Mouse (Mus musculus) liver, embryonic 14.5 days (tissue): ENCODE data around the gene Atg9b.

Experiments
- CTCF ChIP-seq: IDR thresholded peaks from 2 replicates; pipeline ENCODE4 v1.5.1; 2016; ENCODE audit warnings: antibody characterized with exemption, low read depth, control low read depth
- EP300 ChIP-seq: IDR thresholded peaks from 2 replicates; pipeline ENCODE4 v1.6.1; 2016; ENCODE audit warnings: antibody characterized with exemption, low read depth

DNA sequence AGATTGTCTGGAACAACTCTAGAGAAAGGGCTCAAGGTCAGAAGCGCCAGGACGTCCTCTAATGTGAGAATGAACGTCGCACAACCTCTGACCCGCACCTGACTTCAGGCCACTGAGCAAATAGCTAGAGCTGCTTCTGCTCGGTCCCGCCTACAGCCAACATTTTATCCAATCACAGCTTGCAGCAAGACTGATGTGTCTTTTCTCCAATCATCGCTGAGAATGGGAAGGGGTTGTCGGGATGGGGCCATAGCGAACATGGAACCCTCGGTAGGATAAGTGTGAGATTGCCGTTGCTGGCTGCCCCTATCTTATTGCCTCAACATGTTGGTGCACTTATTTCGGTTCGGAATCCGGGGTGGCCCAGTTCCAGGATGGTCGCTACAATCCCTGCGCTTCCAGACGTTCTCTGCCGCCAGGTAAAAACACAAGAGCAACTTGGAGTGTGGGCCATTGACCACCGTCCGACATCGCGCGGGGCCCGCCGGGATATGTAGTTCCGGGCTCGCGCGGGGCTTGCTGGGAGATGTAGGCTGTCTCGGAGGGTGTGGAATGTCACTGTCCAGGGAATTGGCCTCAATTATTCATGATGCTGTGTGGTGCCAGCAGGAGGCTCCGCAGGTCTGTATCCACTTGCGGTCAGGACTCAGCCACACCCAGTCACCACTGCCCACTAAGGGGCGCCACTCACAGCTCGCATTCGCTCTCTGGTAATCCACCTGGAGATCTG, 2.4 kb upstream of the Atg9b start:
- peak; percentile 85 for TF ChIP-seq CTCF
- TF ChIP-seq EP300, result no peak
